Mouse (Mus musculus): ENCODE measurements around the gene Mylk. TPM values are rescaled to one million over a fixed set of nuclear protein-coding genes. Genes with fewer than 3 reads are reported as not detected.
"Not testable (repeated sequence)": the region's sequence is repeated elsewhere in the genome, so short reads cannot be mapped to it uniquely, and the experiment has no call there.

The Mylk gene
- 10 to 100 TPM; 13.6 to 14.8 TPM for total RNA-seq (2021)

GRCm38 (mm10) chr16:34745065-34745585, at the start of gene Mylk:
TSS of gene Mylk (plus strand) at chr16:34745210.
- peak; percentile 26 to 50 for DNase-seq (ENCODE audit: extremely low spot score in 1 of 2, low spot score in 1 of 2)

GRCm38 (mm10) chr16:34698721-34699120, 46.3 kb upstream of the Mylk start:
- DNase-seq (ENCODE audit: extremely low spot score in 1 of 2, low spot score in 1 of 2) = not testable (repeated sequence)

GRCm38 (mm10) chr16:34700165-34700827, 44.7 kb upstream of the Mylk start:
- DNase-seq (ENCODE audit: extremely low spot score in 1 of 2, low spot score in 1 of 2) = peak; percentile 37 to 81

- DNase-seq (ENCODE audit: extremely low spot score in 1 of 2, low spot score in 1 of 2) = no peak
These were observed 44.2 kb upstream of the Mylk start for GRCm38 (mm10) chr16:34700828-34701216.

- DNase-seq (ENCODE audit: extremely low spot score in 1 of 2, low spot score in 1 of 2) = no peak
These were observed 39.0 kb upstream of the Mylk start for GRCm38 (mm10) chr16:34706019-34706418.

GRCm38 (mm10) chr16:34706487-34706946, 38.5 kb upstream of the Mylk start:
- no peak for DNase-seq (ENCODE audit: extremely low spot score in 1 of 2, low spot score in 1 of 2)

GRCm38 (mm10) chr16:34711481-34711880, 33.5 kb upstream of the Mylk start:
- no peak for DNase-seq (ENCODE audit: extremely low spot score in 1 of 2, low spot score in 1 of 2)

- DNase-seq (ENCODE audit: extremely low spot score in 1 of 2, low spot score in 1 of 2) = no peak
These were observed 19.9 kb upstream of the Mylk start for GRCm38 (mm10) chr16:34725156-34725555.

- DNase-seq (ENCODE audit: extremely low spot score in 1 of 2, low spot score in 1 of 2) = not testable (repeated sequence)
These were observed 16.4 kb upstream of the Mylk start for GRCm38 (mm10) chr16:34728610-34729009.

- DNase-seq (ENCODE audit: extremely low spot score in 1 of 2, low spot score in 1 of 2) = no peak
These were observed 15.6 kb upstream of the Mylk start for GRCm38 (mm10) chr16:34729371-34729770.

- DNase-seq (ENCODE audit: extremely low spot score in 1 of 2, low spot score in 1 of 2) = no peak
These were observed 6.3 kb upstream of the Mylk start for GRCm38 (mm10) chr16:34738656-34739233.

GRCm38 (mm10) chr16:34742930-34743329, 2.1 kb upstream of the Mylk start:
- peak in 1 of 2 experiments; percentile 4 for DNase-seq (ENCODE audit: extremely low spot score in 1 of 2, low spot score in 1 of 2)

GRCm38 (mm10) chr16:34748081-34748720, 3.2 kb downstream of the Mylk start:
- DNase-seq (ENCODE audit: extremely low spot score in 1 of 2, low spot score in 1 of 2) = no peak

GRCm38 (mm10) chr16:34749536-34749935, 4.5 kb downstream of the Mylk start:
- no peak for DNase-seq (ENCODE audit: extremely low spot score in 1 of 2, low spot score in 1 of 2)

GRCm38 (mm10) chr16:34752026-34752425, 7.0 kb downstream of the Mylk start:
- DNase-seq (ENCODE audit: extremely low spot score in 1 of 2, low spot score in 1 of 2) = no peak

GRCm38 (mm10) chr16:34752977-34753376, 8.0 kb downstream of the Mylk start:
- no peak for DNase-seq (ENCODE audit: extremely low spot score in 1 of 2, low spot score in 1 of 2)

- DNase-seq (ENCODE audit: extremely low spot score in 1 of 2, low spot score in 1 of 2) = no peak
These were observed 12.0 kb downstream of the Mylk start for GRCm38 (mm10) chr16:34756991-34757390.

- no peak for DNase-seq (ENCODE audit: extremely low spot score in 1 of 2, low spot score in 1 of 2)
These were observed 13.2 kb downstream of the Mylk start for GRCm38 (mm10) chr16:34758205-34758604.

GRCm38 (mm10) chr16:34763959-34764591, 19.1 kb downstream of the Mylk start:
- no peak for DNase-seq (ENCODE audit: extremely low spot score in 1 of 2, low spot score in 1 of 2)

- no peak for DNase-seq (ENCODE audit: extremely low spot score in 1 of 2, low spot score in 1 of 2)
These were observed 20.7 kb downstream of the Mylk start for GRCm38 (mm10) chr16:34765666-34766065.

GRCm38 (mm10) chr16:34766193-34766592, 21.2 kb downstream of the Mylk start:
- DNase-seq (ENCODE audit: extremely low spot score in 1 of 2, low spot score in 1 of 2) = no peak
